Mouse (Mus musculus) CH12.LX (cell line): ENCODE results near the gene Hist1h1b.

Source experiments
- BHLHE40 ChIP-seq: IDR thresholded peaks from 2 replicates; pipeline ENCODE4 v1.6.1; 2011; ENCODE audit warnings: mild to moderate bottlenecking, low read depth, low read length, improper control_type of control experiment
- CHD1 ChIP-seq: IDR thresholded peaks from 2 replicates; pipeline ENCODE4 v1.6.1; 2012; ENCODE audit warnings: low read depth, low read length, improper control_type of control experiment, inconsistent platforms
- CTCF ChIP-seq, 2 experiments: IDR thresholded peaks in 1 of 2; conservative IDR thresholded peaks in 1 of 2; 2 replicates each; pipeline ENCODE4 v1.5.1; 2011 to 2012; ENCODE audit warnings: low read depth in 2 of 2, low read length in 2 of 2, improper control_type of control experiment in 1 of 2, inconsistent platforms in 1 of 2, mild to moderate bottlenecking in 1 of 2, moderate library complexity in 1 of 2
- EP300 ChIP-seq: IDR thresholded peaks from 2 replicates; pipeline ENCODE4 v1.6.1; 2011; ENCODE audit warnings: low read length, improper control_type of control experiment
- HCFC1 ChIP-seq: IDR thresholded peaks from 2 replicates; pipeline ENCODE4 v1.6.1; 2012; ENCODE audit warnings: low read depth, mild to moderate bottlenecking, inconsistent platforms, low read length, improper control_type of control experiment
- MAX ChIP-seq: IDR thresholded peaks from 2 replicates; pipeline ENCODE4 v1.6.1; 2011; ENCODE audit warnings: low read length, improper control_type of control experiment
- POLR2A ChIP-seq: IDR thresholded peaks from 2 replicates; pipeline ENCODE4 v1.6.1; 2011; ENCODE audit warnings: low read depth, mild to moderate bottlenecking, improper control_type of control experiment, low read length
- RAD21 ChIP-seq: IDR thresholded peaks from 2 replicates; pipeline ENCODE4 v1.6.1; 2011; ENCODE audit warnings: low read depth, mild to moderate bottlenecking, low read length, improper control_type of control experiment, moderate library complexity
- SIN3A ChIP-seq: IDR thresholded peaks from 2 replicates; pipeline ENCODE4 v1.6.1; 2012; ENCODE audit warnings: low read length, improper control_type of control experiment, inconsistent platforms
- TBP ChIP-seq: conservative IDR thresholded peaks from 2 replicates; pipeline ENCODE4 v1.6.1; 2011; ENCODE audit warnings: low read depth, low read length, improper control_type of control experiment
- TCF12 ChIP-seq: IDR thresholded peaks from 2 replicates; pipeline ENCODE4 v1.6.1; 2014; ENCODE audit warnings: low read depth, mild to moderate bottlenecking, inconsistent platforms, low read length, improper control_type of control experiment
- UBTF ChIP-seq: IDR thresholded peaks from 2 replicates; pipeline ENCODE4 v1.6.1; 2012; ENCODE audit warnings: low read depth, mild to moderate bottlenecking, inconsistent platforms, low read length, improper control_type of control experiment, moderate library complexity
- USF1 ChIP-seq: IDR thresholded peaks from 2 replicates; pipeline ENCODE4 v1.6.1; 2014; ENCODE audit warnings: low read depth, mild to moderate bottlenecking, inconsistent platforms, low read length, improper control_type of control experiment
- ZMIZ1 ChIP-seq: IDR thresholded peaks from 2 replicates; pipeline ENCODE4 v1.6.1; 2012; ENCODE audit warnings: low read depth, mild to moderate bottlenecking, inconsistent platforms, low read length, improper control_type of control experiment

- TF ChIP-seq TBP (no peak), TCF12 (no peak), POLR2A (no peak), EP300 (no peak), CHD1 (no peak), ZMIZ1 (no peak), HCFC1 (no peak), UBTF (no peak), CTCF (conservative IDR thresholded peaks at IDR 0.05 in 1 of 2, IDR thresholded peaks at IDR 0.05 in 1 of 2; ENCODE audit: low read depth in 2 of 2, low read length in 2 of 2) (no peak), BHLHE40 (no peak), MAX (no peak), USF1 (no peak), SIN3A (no peak), RAD21 (no peak)
Measured at GRCm38 (mm10) chr13:21828511-21828910, 48.1 kb upstream of the Hist1h1b start.
